Mouse (Mus musculus) lung, postnatal 36 days (tissue): ENCODE data around the gene Lep.

Experiments
- DNase-seq: peaks from one replicate; pipeline ENCODE4 v3.0.0; 2022; ENCODE audit warnings: mixed read lengths

Gene Lep

DNA sequence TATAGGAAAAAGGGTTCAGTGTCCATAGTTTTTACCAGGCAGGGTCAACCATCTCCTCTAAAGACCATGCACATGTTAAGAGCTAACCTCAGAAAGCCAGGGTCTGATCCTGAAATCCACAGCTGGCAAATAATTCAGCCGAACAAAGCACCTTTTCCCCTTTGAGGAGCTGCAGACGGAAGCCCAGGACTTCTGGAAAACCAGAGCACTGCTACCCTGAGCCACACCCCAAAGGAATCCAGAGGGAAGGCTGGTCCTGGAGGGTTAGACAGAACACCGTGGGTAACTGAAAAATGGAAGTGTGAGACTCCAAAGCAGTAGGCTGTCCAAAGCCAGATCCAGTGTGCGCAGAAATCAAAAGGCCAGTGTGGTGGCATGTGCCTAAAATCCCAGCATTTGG lies 58.9 kb downstream of the Lep start:
- no peak for DNase-seq

DNA sequence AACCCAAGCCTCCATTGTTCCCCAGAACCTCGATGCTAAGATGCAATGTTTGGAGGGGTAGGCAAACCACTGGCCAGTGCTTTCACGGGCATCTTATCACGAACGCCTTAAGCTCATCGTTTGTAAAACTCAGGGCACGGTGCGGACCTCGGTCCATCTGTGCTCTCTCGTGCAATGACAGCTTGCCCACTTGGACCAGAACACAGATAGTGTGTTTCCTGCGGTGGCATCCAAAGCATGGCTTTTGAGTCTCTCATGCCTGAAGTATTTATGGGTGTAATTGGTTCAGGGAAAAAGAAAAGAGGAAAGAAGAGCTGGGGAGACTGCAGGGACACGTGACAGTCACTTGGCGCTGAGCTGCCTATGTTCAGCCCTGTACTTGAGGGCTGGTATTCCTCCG lies 60.0 kb downstream of the Lep start:
- DNase-seq = no peak
